Mouse (Mus musculus) lung, postnatal 0 days (tissue): ENCODE results near the gene Gle1.
A peak's percentile ranks its signal among the peaks of the same experiment; 100 is the strongest.

Experiments used
- CTCF ChIP-seq: IDR thresholded peaks from 2 replicates; pipeline ENCODE4 v1.5.1; 2016; ENCODE audit warnings: antibody characterized with exemption, mild to moderate bottlenecking
- EP300 ChIP-seq: IDR thresholded peaks from 2 replicates; pipeline ENCODE4 v1.6.1; 2016; ENCODE audit warnings: antibody characterized with exemption, mild to moderate bottlenecking, control low read depth

DNA sequence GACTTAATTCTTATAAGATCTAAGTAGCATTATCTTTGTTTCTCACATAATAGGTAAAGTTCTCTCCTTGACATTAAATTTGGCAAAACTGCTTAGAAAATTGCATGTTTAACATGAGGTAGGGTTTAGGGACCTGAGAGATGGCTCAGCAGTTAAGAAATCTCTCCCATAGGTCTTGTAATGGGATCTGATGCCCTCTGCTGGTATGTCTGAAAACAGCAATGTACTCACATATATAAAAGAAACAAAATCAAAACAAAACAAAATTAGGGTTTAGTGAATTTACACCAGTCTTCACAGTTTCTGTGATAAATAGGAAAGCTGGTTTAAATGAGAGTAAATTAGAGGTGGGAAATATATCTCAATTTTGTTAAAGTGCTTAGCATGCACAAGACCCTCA is 42.1 kb downstream of the Gle1 start:
- TF ChIP-seq EP300 = no peak
- TF ChIP-seq CTCF = peak; percentile 81
